Mouse (Mus musculus) neural tube, embryonic 12.5 days (tissue): ENCODE measurements around the gene Olfr95. TPM values are rescaled to one million over a fixed set of nuclear protein-coding genes. Genes with fewer than 3 reads are reported as not detected.
A peak's percentile ranks its signal among the peaks of the same experiment; 100 is the strongest.
"Not testable (repeated sequence)": the region's sequence is repeated elsewhere in the genome, so short reads cannot be mapped to it uniquely, and the experiment has no call there.

Experiments used
- ATAC-seq: fragments of 200-750 bp; cut with Nextera tagmentation; 2 replicates; pipeline ENCODE4 v1.8.0; 2017; ENCODE audit warnings: low read depth, mild to moderate bottlenecking, moderate TSS enrichment, moderate library complexity; ENCODE audit not compliant: low FRiP score
- H3K27ac ChIP-seq: fragments of 300-500 bp; sonication (generic); 2 replicates; pipeline ENCODE4 v1.5.1; 2016
- H3K27me3 ChIP-seq: fragments of 300-500 bp; sonication (generic); replicated peaks from 2 replicates; pipeline ENCODE4 v1.6.1; 2016; ENCODE audit warnings: mild to moderate bottlenecking
- H3K36me3 ChIP-seq: fragments of 300-500 bp; sonication (generic); 2 replicates; pipeline ENCODE4 v1.6.1; 2016; ENCODE audit warnings: mild to moderate bottlenecking
- H3K4me1 ChIP-seq: fragments of 300-500 bp; sonication (generic); 2 replicates; pipeline ENCODE4 v1.6.1; 2016
- H3K4me2 ChIP-seq: fragments of 300-500 bp; sonication (generic); replicated peaks from 2 replicates; pipeline ENCODE4 v1.6.1; 2016; ENCODE audit warnings: mild to moderate bottlenecking
- H3K4me3 ChIP-seq: fragments of 300-500 bp; sonication (generic); 2 replicates; pipeline ENCODE4 v1.5.1; 2016
- H3K9ac ChIP-seq: fragments of 300-500 bp; sonication (generic); 2 replicates; pipeline ENCODE4 v1.6.1; 2016; ENCODE audit warnings: mild to moderate bottlenecking
- H3K9me3 ChIP-seq: fragments of 300-500 bp; sonication (generic); 2 replicates; pipeline ENCODE4 v1.6.1; 2016; ENCODE audit warnings: mild to moderate bottlenecking
- WGBS: fragments of 180-500 bp; shearing (Covaris S2); methylation state at CpG from one replicate; pipeline ENCODE4 v1.1.7; 2016; 5-methylcytosine and 5-hydroxymethylcytosine counted together
- polyA plus RNA-seq: library from polyadenylated mRNA; unstranded; fragments of >200 nt; fragmentation: Nextera tagmentation; extraction: Ambion mirVana; gene quantifications from 2 replicates; pipeline ENCODE4 v1.2.1, GENCODE M21; 2016

The Olfr95 gene
- polyA plus RNA-seq: not detected in 2 replicates

GRCm38 (mm10) chr17:37213018-37213417 is at the start of gene Olfr95:
Olfr95 (minus strand) TSS chr17:37213118.
- WGBS: 82% methylated on average over 3 of the region's 3 CpGs
- no peaks in the 10 kb centered on the region for H3K36me3 ChIP-seq

GRCm38 (mm10) chr17:37250544-37250943 is 37.6 kb upstream of the Olfr95 start:
- Histone ChIP-seq H3K9me3 (no peaks in the 10 kb centered on the region), H3K27ac (no peak overlapping the region), H3K9ac (no peak overlapping the region), H3K27me3 (no peaks in the 10 kb centered on the region), H3K4me3 (no peak overlapping the region), H3K4me2 (no peak overlapping the region), H3K36me3 (no peaks in the 10 kb centered on the region), H3K4me1 (no peaks in the 10 kb centered on the region)
- WGBS: 28% methylated on average over 1 of the region's 1 CpGs
- ATAC-seq: no peak

More at GRCm38 (mm10) chr17:37213018-37213417, at the start of gene Olfr95:
- H3K4me3 ChIP-seq: no peak within 1 kb of the TSS
- peaks cover 12% of the 10 kb centered on the region for H3K27me3 ChIP-seq
- no peak within 1 kb of the TSS for H3K27ac ChIP-seq
- H3K4me2 ChIP-seq: no peak within 1 kb of the TSS
- peaks cover 5% of the 10 kb centered on the region; the same call in 1 of the 2 replicates for H3K9me3 ChIP-seq
- no peak within 1 kb of the TSS for H3K9ac ChIP-seq
- H3K4me1 ChIP-seq: no peaks in the 10 kb centered on the region
- no peak for ATAC-seq

- H3K9me3 ChIP-seq: no peaks in the 10 kb centered on the region
- H3K4me3 ChIP-seq: no peak overlapping the region
- H3K4me2 ChIP-seq: no peak overlapping the region
- no peaks in the 10 kb centered on the region for H3K4me1 ChIP-seq
- H3K36me3 ChIP-seq: no peaks in the 10 kb centered on the region
- no peaks in the 10 kb centered on the region for H3K27me3 ChIP-seq
- H3K27ac ChIP-seq: no peak overlapping the region
- no peak overlapping the region for H3K9ac ChIP-seq
- ATAC-seq: no peak
These were observed 36.5 kb upstream of the Olfr95 start for GRCm38 (mm10) chr17:37249460-37249859.

GRCm38 (mm10) chr17:37246715-37247114 is 33.8 kb upstream of the Olfr95 start:
- H3K4me1 ChIP-seq: no peaks in the 10 kb centered on the region
- no peaks in the 10 kb centered on the region for H3K36me3 ChIP-seq
- no peak overlapping the region for H3K9ac ChIP-seq
- H3K4me3 ChIP-seq: no peak overlapping the region
- 40% methylated on average over 5 of the region's 5 CpGs for WGBS
- no peaks in the 10 kb centered on the region for H3K9me3 ChIP-seq
- no peaks in the 10 kb centered on the region for H3K27me3 ChIP-seq
- ATAC-seq: no peak
- H3K4me2 ChIP-seq: no peak overlapping the region
- no peak overlapping the region for H3K27ac ChIP-seq

- Histone ChIP-seq H3K4me2 (no peak overlapping the region), H3K9me3 (no peaks in the 10 kb centered on the region), H3K36me3 (no peaks in the 10 kb centered on the region), H3K27me3 (no peaks in the 10 kb centered on the region), H3K9ac (no peak overlapping the region), H3K4me1 (no peaks in the 10 kb centered on the region), H3K27ac (no peak overlapping the region), H3K4me3 (no peak overlapping the region)
- WGBS: 58% methylated on average over 3 of the region's 3 CpGs
- ATAC-seq: no peak
These were observed 29.3 kb upstream of the Olfr95 start for GRCm38 (mm10) chr17:37242198-37242597.

GRCm38 (mm10) chr17:37237230-37237629 is 24.3 kb upstream of the Olfr95 start, which contains the start of gene Olfr97:
Olfr97 (minus strand) TSS chr17:37237330.
- 91% methylated on average over 2 of the region's 2 CpGs for WGBS
- not testable (repeated sequence) for H3K36me3 ChIP-seq, ATAC-seq, H3K27me3 ChIP-seq, H3K4me1 ChIP-seq, H3K27ac ChIP-seq, H3K9me3 ChIP-seq, H3K9ac ChIP-seq, H3K4me2 ChIP-seq, H3K4me3 ChIP-seq

- Histone ChIP-seq H3K36me3 (no peaks in the 10 kb centered on the region), H3K4me2 (no peak overlapping the region), H3K9ac (no peak overlapping the region), H3K4me1 (no peaks in the 10 kb centered on the region), H3K9me3 (peaks cover 5% of the 10 kb centered on the region; the same call in 1 of the 2 replicates), H3K4me3 (no peak overlapping the region), H3K27ac (no peak overlapping the region), H3K27me3 (no peaks in the 10 kb centered on the region)
- ATAC-seq: no peak
- WGBS: 33% methylated on average over 1 of the region's 1 CpGs
These were observed 9.0 kb upstream of the Olfr95 start for GRCm38 (mm10) chr17:37221879-37222278.

GRCm38 (mm10) chr17:37219846-37220245 is 6.9 kb upstream of the Olfr95 start, which contains the start of gene Olfr96:
Olfr96 (plus strand) TSS chr17:37220146.
- WGBS: 71% methylated on average over 4 of the region's 4 CpGs
- Histone ChIP-seq H3K4me2 (no peak within 1 kb of the TSS), H3K4me3 (no peak within 1 kb of the TSS), H3K9me3 (peaks cover 5% of the 10 kb centered on the region; the same call in 1 of the 2 replicates), H3K9ac (no peak within 1 kb of the TSS), H3K27ac (no peak within 1 kb of the TSS), H3K36me3 (no peaks in the 10 kb centered on the region), H3K4me1 (no peaks in the 10 kb centered on the region), H3K27me3 (no peaks in the 10 kb centered on the region)
- no peak for ATAC-seq

- H3K36me3 ChIP-seq: no peaks in the 10 kb centered on the region
- no peaks in the 10 kb centered on the region for H3K4me1 ChIP-seq
- H3K27me3 ChIP-seq: no peaks in the 10 kb centered on the region
- no peak overlapping the region for H3K9ac ChIP-seq
- peaks cover 5% of the 10 kb centered on the region; the same call in 1 of the 2 replicates for H3K9me3 ChIP-seq
- no peak for ATAC-seq
- no peak overlapping the region for H3K27ac ChIP-seq
- no peak overlapping the region for H3K4me2 ChIP-seq
- H3K4me3 ChIP-seq: no peak overlapping the region
- WGBS: 90% methylated on average over 3 of the region's 3 CpGs
These were observed 5.6 kb upstream of the Olfr95 start for GRCm38 (mm10) chr17:37218486-37218885.

GRCm38 (mm10) chr17:37210884-37211768 is 1.8 kb downstream of the Olfr95 start:
- H3K27ac ChIP-seq: no peak overlapping the region
- H3K36me3 ChIP-seq: no peaks in the 10 kb centered on the region
- 20% methylated on average over 40 of the region's 40 CpGs for WGBS
- ATAC-seq: peak; percentile 76
- H3K4me3 ChIP-seq: peak overlapping the region; percentile 28
- H3K4me2 ChIP-seq: peak overlapping the region; percentile 56
- H3K4me1 ChIP-seq: no peaks in the 10 kb centered on the region
- 0 out of 2 replicates have a peak overlapping the region, but pooled peaks have one; percentile 27 for H3K9ac ChIP-seq
- H3K27me3 ChIP-seq: peaks cover 12% of the 10 kb centered on the region
- no peaks in the 10 kb centered on the region for H3K9me3 ChIP-seq

GRCm38 (mm10) chr17:37203917-37204236 is 9.0 kb downstream of the Olfr95 start:
- 30% methylated on average over 3 of the region's 3 CpGs for WGBS
- Histone ChIP-seq H3K9me3 (no peaks in the 10 kb centered on the region), H3K9ac (no peak overlapping the region), H3K36me3 (no peaks in the 10 kb centered on the region), H3K4me2 (no peak overlapping the region), H3K27me3 (no peaks in the 10 kb centered on the region), H3K4me3 (no peak overlapping the region), H3K27ac (no peak overlapping the region), H3K4me1 (no peaks in the 10 kb centered on the region)
- ATAC-seq: 0 out of 2 replicates have a peak, but pooled peaks have one; percentile 37

GRCm38 (mm10) chr17:37203206-37203916 is 9.6 kb downstream of the Olfr95 start:
- H3K4me3 ChIP-seq: no peak overlapping the region
- H3K4me1 ChIP-seq: no peaks in the 10 kb centered on the region
- H3K27me3 ChIP-seq: peaks cover 3% of the 10 kb centered on the region
- H3K27ac ChIP-seq: no peak overlapping the region
- H3K9me3 ChIP-seq: no peaks in the 10 kb centered on the region
- H3K9ac ChIP-seq: no peak overlapping the region
- 1% methylated on average over 4 of the region's 4 CpGs for WGBS
- no peak overlapping the region for H3K4me2 ChIP-seq
- ATAC-seq: peak; percentile 65; the same call in 1 of the 2 replicates
- no peaks in the 10 kb centered on the region for H3K36me3 ChIP-seq
